Mouse (Mus musculus) ES-E14 (cell line): ENCODE measurements around the gene Ap5s1.

ENCODE experiments used
- MAFK ChIP-seq: IDR thresholded peaks from 2 replicates; pipeline ENCODE4 v1.6.1; 2014; ENCODE audit warnings: mild to moderate bottlenecking, low read depth, low read length, inconsistent platforms; ENCODE audit not compliant: insufficient read depth
- ZC3H11A ChIP-seq: IDR thresholded peaks from 2 replicates; pipeline ENCODE4 v1.6.1; 2012; ENCODE audit warnings: low read depth, mild to moderate bottlenecking, inconsistent platforms, low read length, borderline replicate concordance
- ZNF384 ChIP-seq: IDR thresholded peaks from 2 replicates; pipeline ENCODE4 v1.6.1; 2012; ENCODE audit warnings: low read depth, low read length, inconsistent platforms

DNA sequence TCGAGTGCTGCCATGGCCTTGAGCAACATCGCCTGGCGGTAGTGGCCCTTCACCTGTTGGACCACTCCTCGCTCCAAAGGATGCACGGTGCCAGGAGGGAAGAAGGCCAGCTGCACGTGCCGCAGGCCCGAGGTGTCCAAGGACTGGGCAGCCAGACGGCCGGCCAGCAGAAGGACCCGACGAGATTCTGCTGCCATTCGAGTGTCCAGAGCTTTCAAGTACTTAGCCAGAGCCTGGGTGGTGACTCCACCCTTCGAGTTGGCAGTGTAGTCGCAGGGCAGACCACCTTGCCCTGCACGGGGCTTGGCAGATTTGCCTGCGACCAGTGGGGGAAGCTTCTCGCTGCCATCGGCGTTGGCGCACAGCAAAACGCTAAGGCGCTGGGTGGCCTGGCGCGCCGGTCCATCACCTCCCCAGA is 28.0 kb upstream of the Ap5s1 start:
- no peak for TF ChIP-seq MAFK
- no peak for TF ChIP-seq ZNF384
- TF ChIP-seq ZC3H11A: no peak
